Mouse (Mus musculus): ENCODE measurements around the gene Eva1c.

Eva1c gene

GRCm38 (mm10) chr16:90917156-90917555 is 90.6 kb downstream of the Eva1c start:
- ChIA-PET CTCF (interaction anchor here in 2 of 4 experiments (0.5 to 1.1 kb wide), 2 partner anchors 8 to 29 kb away, joined by 3 read pairs; no protein-coding TSS in a partner anchor), POLR2A (interaction anchor here in 3 of 4 experiments (0.8 to 3.0 kb wide), 9 partner anchors 8 to 137 kb away, joined by 3 to 12 read pairs (median 3); partner anchors contain the start of gene Cfap298 (in 3 of the 3))

- POLR2A ChIA-PET, result interaction anchor here in 3 of 4 experiments (0.9 to 2.3 kb wide), 7 partner anchors 9 to 13 kb away, joined by 3 to 12 read pairs (median 4); partner anchors contain the start of gene Cfap298 (in 2 of the 3)
- CTCF ChIA-PET, result interaction anchor here (0.6 to 1.9 kb wide), 8 partner anchors 12 to 1301 kb away, joined by 3 to 5 read pairs (median 3); partner anchors contain the start of gene Eva1c (in 1 of the 4)
These were observed 95.1 kb downstream of the Eva1c start for GRCm38 (mm10) chr16:90921471-90922159.

GRCm38 (mm10) chr16:90924606-90925370 is 98.3 kb downstream of the Eva1c start:
- CTCF ChIA-PET, result interaction anchor here (0.6 to 3.1 kb wide), 26 partner anchors 9 to 213 kb away, joined by 3 to 19 read pairs (median 4); partner anchors contain the start of genes Cfap298 (in 3 of the 4), Eva1c (in 3 of the 4) and Synj1 (in 1 of the 4)

GRCm38 (mm10) chr16:90925461-90925860 is 98.9 kb downstream of the Eva1c start:
- ChIA-PET POLR2A (interaction anchor here in 3 of 4 experiments (1.0 to 3.7 kb wide), 7 partner anchors 8 to 705 kb away, joined by 3 to 33 read pairs (median 6); partner anchors contain the start of genes Cfap298 (in 2 of the 3) and Sod1 (in 1 of the 3)), CTCF (interaction anchor here (0.6 to 3.1 kb wide), 21 partner anchors 9 to 189 kb away, joined by 3 to 19 read pairs (median 4); partner anchors contain the start of genes Cfap298 (in 3 of the 4), Eva1c (in 2 of the 4) and Synj1 (in 1 of the 4))

More at GRCm38 (mm10) chr16:90924606-90925370, 98.3 kb downstream of the Eva1c start:
- POLR2A ChIA-PET, result interaction anchor here (0.6 to 3.7 kb wide), 12 partner anchors 7 to 1550 kb away, joined by 3 to 33 read pairs (median 3); partner anchors contain the start of genes Cfap298 (in 3 of the 4) and Sod1 (in 1 of the 4)

GRCm38 (mm10) chr16:90927446-90927845 is 100.9 kb downstream of the Eva1c start:
- ChIA-PET POLR2A (interaction anchor here in 1 of 4 experiments (0.7 kb wide), 1 partner anchor 10 kb away, joined by 3 read pairs; no protein-coding TSS in a partner anchor), CTCF (interaction anchor here in 2 of 4 experiments (0.7 to 2.5 kb wide), 2 partner anchors 101 to 298 kb away, joined by 3 to 10 read pairs; partner anchors contain the start of gene Eva1c (in 1 of the 2))

GRCm38 (mm10) chr16:90933534-90934176 is 107.1 kb downstream of the Eva1c start:
- POLR2A ChIA-PET, result interaction anchor here (0.6 to 2.5 kb wide), 36 partner anchors 8 to 714 kb away, joined by 3 to 33 read pairs (median 5); partner anchors contain the start of genes Synj1 (in 2 of the 4), Paxbp1 (in 1 of the 4) and Son (in 1 of the 4)
- CTCF ChIA-PET, result interaction anchor here in 3 of 4 experiments (0.6 to 2.3 kb wide), 6 partner anchors 8 to 621 kb away, joined by 6 to 14 read pairs (median 10); partner anchors contain the start of genes Eva1c (in 1 of the 3) and Paxbp1 (in 1 of the 3)

GRCm38 (mm10) chr16:90934193-90934686 is 107.7 kb downstream of the Eva1c start:
- POLR2A ChIA-PET, result interaction anchor here (0.6 to 2.9 kb wide), 73 partner anchors 9 to 790 kb away, joined by 3 to 33 read pairs (median 4); partner anchors contain the start of genes Paxbp1 (in 2 of the 4), Synj1 (in 2 of the 4), Eva1c (in 1 of the 4) and Hunk (in 1 of the 4)
- CTCF ChIA-PET, result interaction anchor here (0.6 to 2.3 kb wide), 10 partner anchors 9 to 622 kb away, joined by 3 to 14 read pairs (median 6); partner anchors contain the start of genes Eva1c (in 1 of the 4) and Paxbp1 (in 1 of the 4)

- ChIA-PET CTCF (interaction anchor here (0.6 to 2.3 kb wide), 13 partner anchors 9 to 622 kb away, joined by 3 to 14 read pairs (median 6); partner anchors contain the start of genes Eva1c (in 1 of the 4) and Paxbp1 (in 1 of the 4)), POLR2A (interaction anchor here (0.6 to 2.9 kb wide), 102 partner anchors 8 to 791 kb away, joined by 3 to 33 read pairs (median 4); partner anchors contain the start of genes Ifnar1 (in 2 of the 4), Paxbp1 (in 2 of the 4), Son (in 2 of the 4) and Synj1 (in 2 of the 4))
These were observed 108.3 kb downstream of the Eva1c start, which contains the start of gene Cfap298 for GRCm38 (mm10) chr16:90934687-90935328. Gene Cfap298 (minus strand): TSS chr16:90935114.

- ChIA-PET POLR2A (interaction anchor here in 2 of 4 experiments (0.5 to 1.3 kb wide), 2 partner anchors 111 to 655 kb away, joined by 3 read pairs; no protein-coding TSS in a partner anchor), CTCF (no interaction called here)
These were observed 114.7 kb downstream of the Eva1c start for GRCm38 (mm10) chr16:90941246-90941645.

- ChIA-PET CTCF (interaction anchor here in 1 of 4 experiments (0.7 kb wide), 1 partner anchor 120 kb away, joined by 3 read pairs; the partner anchor contains the start of gene Eva1c), POLR2A (interaction anchor here in 3 of 4 experiments (1.2 to 1.6 kb wide), 4 partner anchors 11 to 13 kb away, joined by 5 read pairs; partner anchors contain the start of gene Cfap298 (in 2 of the 3))
These were observed 120.5 kb downstream of the Eva1c start for GRCm38 (mm10) chr16:90946977-90947376.

- POLR2A ChIA-PET, result interaction anchor here in 1 of 4 experiments (1.1 kb wide), 1 partner anchor 16 kb away, joined by 4 read pairs; the partner anchor contains the start of gene Cfap298
- CTCF ChIA-PET, result no interaction called here
These were observed 123.9 kb downstream of the Eva1c start for GRCm38 (mm10) chr16:90950354-90950963.

- ChIA-PET POLR2A (no interaction called here), CTCF (interaction anchor here in 1 of 4 experiments (1.0 kb wide), 1 partner anchor 127 kb away, joined by 4 read pairs; no protein-coding TSS in a partner anchor)
These were observed 126.6 kb downstream of the Eva1c start for GRCm38 (mm10) chr16:90953147-90953546.

- CTCF ChIA-PET, result interaction anchor here in 3 of 4 experiments (0.7 to 1.0 kb wide), 3 partner anchors 58 to 391 kb away, joined by 4 to 5 read pairs (median 4); no protein-coding TSS in a partner anchor
- POLR2A ChIA-PET, result no interaction called here
These were observed 127.3 kb downstream of the Eva1c start for GRCm38 (mm10) chr16:90953770-90954169.

All from embryonic stem cell, embryonic (primary cell).